Mouse (Mus musculus) liver, postnatal 0 days (tissue): ENCODE measurements around the gene Paox. TPM values are rescaled to one million over a fixed set of nuclear protein-coding genes. Genes with fewer than 3 reads are reported as not detected.

Experiments
- ATAC-seq: fragments of 200-750 bp; cut with Nextera tagmentation; 2 replicates; pipeline ENCODE4 v1.8.0; 2017; ENCODE audit warnings: mild to moderate bottlenecking, moderate library complexity
- DNase-seq: peaks from one replicate; pipeline ENCODE4 v3.0.0-alpha.2; 2016
- H3K27ac ChIP-seq: fragments of 300-500 bp; sonication (generic); 2 replicates; pipeline ENCODE4 v1.5.1; 2014; ENCODE audit warnings: antibody characterized with exemption, moderate library complexity, mild to moderate bottlenecking, low read depth
- H3K27me3 ChIP-seq: fragments of 300-500 bp; sonication (generic); 2 replicates; pipeline ENCODE4 v1.6.1; 2014; ENCODE audit warnings: low read length, control low read depth, mixed read lengths; ENCODE audit not compliant: insufficient read depth
- H3K36me3 ChIP-seq: fragments of 300-500 bp; sonication (generic); replicated peaks from 2 replicates; pipeline ENCODE4 v1.6.1; 2014; ENCODE audit warnings: mild to moderate bottlenecking, control low read depth, low read length, moderate library complexity, mixed read lengths; ENCODE audit not compliant: insufficient read depth
- H3K4me1 ChIP-seq: fragments of 300-500 bp; sonication (generic); 2 replicates; pipeline ENCODE4 v1.6.1; 2014; ENCODE audit warnings: antibody characterized with exemption, mild to moderate bottlenecking, control low read depth; ENCODE audit not compliant: insufficient read depth
- H3K4me2 ChIP-seq: fragments of 300-500 bp; sonication (generic); 2 replicates; pipeline ENCODE4 v1.6.1; 2014; ENCODE audit warnings: low read depth, mild to moderate bottlenecking, low read length, moderate library complexity, mixed read lengths
- H3K4me3 ChIP-seq: fragments of 300-500 bp; sonication (generic); 2 replicates; pipeline ENCODE4 v1.5.1; 2014; ENCODE audit warnings: low read depth, low read length
- H3K9ac ChIP-seq: fragments of 300-500 bp; sonication (generic); replicated peaks from 2 replicates; pipeline ENCODE4 v1.6.1; 2014; ENCODE audit warnings: mild to moderate bottlenecking, moderate library complexity
- H3K9me3 ChIP-seq: fragments of 300-500 bp; sonication (generic); 2 replicates; pipeline ENCODE4 v1.6.1; 2016; ENCODE audit warnings: mild to moderate bottlenecking, control low read depth, low read length, mixed read lengths
- CTCF ChIP-seq: sonication (generic); IDR thresholded peaks from 2 replicates; pipeline ENCODE4 v1.5.1; 2016; ENCODE audit warnings: antibody characterized with exemption, low read depth
- EP300 ChIP-seq: IDR thresholded peaks from 2 replicates; pipeline ENCODE4 v1.6.1; 2016; ENCODE audit warnings: antibody characterized with exemption, low read depth, mild to moderate bottlenecking
- WGBS: fragments of 180-500 bp; shearing (Covaris S2); extraction: QIAGEN DNeasy Blood & Tissue Kit; methylation state at CpG from one replicate; pipeline ENCODE4 v1.1.7; 2014; ENCODE audit not compliant: insufficient replicate concordance; 5-methylcytosine and 5-hydroxymethylcytosine counted together
- polyA plus RNA-seq: library from polyadenylated mRNA; unstranded; fragments of >200 nt; fragmentation: Nextera tagmentation; extraction: Ambion mirVana; gene quantifications from 2 replicates; pipeline ENCODE4 v1.2.1, GENCODE M21; 2015

Gene Paox
- polyA plus RNA-seq, 1 experiment from 2014 or later = 14.0 TPM

- TF ChIP-seq CTCF (no peak), EP300 (no peak)
- H3K9me3 ChIP-seq = no peaks in the 10 kb centered on the region
Measured at GRCm38 (mm10) chr7:140096055-140096454, 19.5 kb upstream of the Paox start.

GRCm38 (mm10) chr7:140098466-140098865 is 17.1 kb upstream of the Paox start:
- H3K4me3 ChIP-seq = no peak overlapping the region
- DNase-seq (no peak), ATAC-seq (no peak)
- H3K9ac ChIP-seq = no peak overlapping the region; the same call in 1 of the 2 replicates
- 42% methylated on average over 1 of the region's 1 CpGs for WGBS
- H3K9me3 ChIP-seq = no peaks in the 10 kb centered on the region
- H3K27me3 ChIP-seq = no peaks in the 10 kb centered on the region
- no peak overlapping the region for H3K27ac ChIP-seq
- no peak overlapping the region for H3K4me2 ChIP-seq
- peaks cover 19% of the 10 kb centered on the region for H3K4me1 ChIP-seq
- peaks cover 5% of the 10 kb centered on the region; the same call in 1 of the 2 replicates for H3K36me3 ChIP-seq
- TF ChIP-seq EP300 (no peak), CTCF (no peak)

More at GRCm38 (mm10) chr7:140096055-140096454, 19.5 kb upstream of the Paox start:
- no peak overlapping the region for H3K4me2 ChIP-seq
- no peak overlapping the region for H3K27ac ChIP-seq
- H3K36me3 ChIP-seq = peaks cover 5% of the 10 kb centered on the region; the same call in 1 of the 2 replicates
- H3K27me3 ChIP-seq = no peaks in the 10 kb centered on the region
- H3K9ac ChIP-seq = no peak overlapping the region
- no peak overlapping the region for H3K4me3 ChIP-seq
- ATAC-seq (no peak), DNase-seq (no peak)
- peaks cover 8% of the 10 kb centered on the region for H3K4me1 ChIP-seq

GRCm38 (mm10) chr7:140101498-140101897 is 14.1 kb upstream of the Paox start:
- WGBS = 78% methylated on average over 10 of the region's 10 CpGs
- TF ChIP-seq CTCF (no peak), EP300 (no peak)
- ATAC-seq (no peak), DNase-seq (no peak)
- no peaks in the 10 kb centered on the region for H3K9me3 ChIP-seq
- no peaks in the 10 kb centered on the region for H3K27me3 ChIP-seq
- H3K4me1 ChIP-seq = peaks cover 13% of the 10 kb centered on the region
- peak overlapping the region; percentile 74 for H3K4me2 ChIP-seq
- H3K4me3 ChIP-seq = peak overlapping the region; percentile 50
- H3K36me3 ChIP-seq = peaks cover 14% of the 10 kb centered on the region
- no peak overlapping the region for H3K27ac ChIP-seq
- H3K9ac ChIP-seq = peak overlapping the region; percentile 63

- DNase-seq (peak; percentile 89), ATAC-seq (peak; percentile 94)
- WGBS = 3% methylated on average over 30 of the region's 30 CpGs
- peak within 1 kb of the TSS; percentile 74 for H3K4me2 ChIP-seq
- no peaks in the 10 kb centered on the region for H3K9me3 ChIP-seq
- 0 out of 2 replicates have a peak, but pooled peaks have one; percentile 2 for TF ChIP-seq CTCF
- no peak for TF ChIP-seq EP300
- peaks cover 19% of the 10 kb centered on the region for H3K36me3 ChIP-seq
- H3K4me1 ChIP-seq = peaks cover 13% of the 10 kb centered on the region
- peak within 1 kb of the TSS; percentile 63 for H3K9ac ChIP-seq
- H3K27me3 ChIP-seq = no peaks in the 10 kb centered on the region
- peak within 1 kb of the TSS; percentile 50 for H3K4me3 ChIP-seq
- H3K27ac ChIP-seq = peak within 1 kb of the TSS; percentile 77
Measured at GRCm38 (mm10) chr7:140101993-140102860, 13.4 kb upstream of the Paox start, which contains the start of gene Fuom. TSS of gene Fuom (minus strand) at chr7:140102441.

- no peak for DNase-seq
- no peak for ATAC-seq
- Histone ChIP-seq H3K27ac (no peak overlapping the region), H3K4me1 (peaks cover 13% of the 10 kb centered on the region), H3K4me2 (no peak overlapping the region), H3K9ac (no peak overlapping the region), H3K36me3 (peaks cover 28% of the 10 kb centered on the region), H3K4me3 (no peak overlapping the region), H3K9me3 (no peaks in the 10 kb centered on the region), H3K27me3 (no peaks in the 10 kb centered on the region)
- no peak for TF ChIP-seq CTCF
- TF ChIP-seq EP300 = no peak
- WGBS = 70% methylated on average over 4 of the region's 4 CpGs
Measured at GRCm38 (mm10) chr7:140104009-140104408, 11.6 kb upstream of the Paox start.

- no peaks in the 10 kb centered on the region for H3K9me3 ChIP-seq
- no peaks in the 10 kb centered on the region for H3K27me3 ChIP-seq
- 58% methylated on average over 3 of the region's 3 CpGs for WGBS
- H3K4me3 ChIP-seq = no peak overlapping the region
- peaks cover 9% of the 10 kb centered on the region for H3K4me1 ChIP-seq
- no peak overlapping the region for H3K4me2 ChIP-seq
- TF ChIP-seq CTCF = no peak
- TF ChIP-seq EP300 = no peak
- H3K27ac ChIP-seq = no peak overlapping the region; the same call in 1 of the 2 replicates
- ATAC-seq (no peak), DNase-seq (no peak)
- peaks cover 49% of the 10 kb centered on the region for H3K36me3 ChIP-seq
- no peak overlapping the region for H3K9ac ChIP-seq
Measured at GRCm38 (mm10) chr7:140111943-140112342, 3.7 kb upstream of the Paox start.
